Mouse (Mus musculus): ENCODE results near the gene Krt20. TPM values are rescaled to one million over a fixed set of nuclear protein-coding genes. Genes with fewer than 3 reads are reported as not detected.

Gene Krt20
- polyA plus RNA-seq, 1 experiment from 2014 or later = 0.30 TPM

DNA sequence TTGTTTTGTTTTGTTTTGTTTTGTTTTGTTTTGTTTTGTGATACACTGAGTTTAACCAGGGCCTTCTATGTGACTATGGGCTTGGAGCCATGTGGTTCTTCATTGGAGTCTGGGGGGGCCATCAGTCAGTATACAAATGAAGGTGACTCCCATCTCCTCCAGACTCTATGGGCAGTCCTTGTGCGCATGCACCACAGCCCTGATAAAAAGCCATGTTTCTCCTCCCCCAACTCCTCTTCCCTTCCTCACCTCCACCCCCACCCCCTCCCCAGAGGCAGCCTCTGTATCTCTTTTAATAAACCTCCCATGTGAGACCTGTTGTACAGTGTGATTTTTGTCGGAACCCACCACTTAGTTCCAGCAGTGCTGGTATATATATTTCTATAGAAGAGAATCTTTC is 41.3 kb downstream of the Krt20 start:
- Histone ChIP-seq H3K4me3 (ENCODE audit: low read length) (no peak overlapping the region), H3K27ac (ENCODE audit: low read length) (no peak overlapping the region), H3K9me3 (ENCODE audit: control insufficient read depth, low read length) (no peaks in the 10 kb centered on the region), H3K4me1 (replicated peaks; ENCODE audit: control insufficient read depth, insufficient read depth, low read length) (no peaks in the 10 kb centered on the region), H3K36me3 (ENCODE audit: control insufficient read depth, insufficient read depth, low read length) (no peaks in the 10 kb centered on the region), H3K4me2 (ENCODE audit: low read depth, low read length) (no peak overlapping the region), H3K9ac (ENCODE audit: low read length) (no peak overlapping the region), H3K27me3 (ENCODE audit: control insufficient read depth, insufficient read depth, low read depth, low read length) (peaks cover 2% of the 10 kb centered on the region; the same call in 1 of the 2 replicates)
- 88% methylated on average over 2 of the region's 2 CpGs for WGBS
- no peak for ATAC-seq (ENCODE audit: low read depth)

DNA sequence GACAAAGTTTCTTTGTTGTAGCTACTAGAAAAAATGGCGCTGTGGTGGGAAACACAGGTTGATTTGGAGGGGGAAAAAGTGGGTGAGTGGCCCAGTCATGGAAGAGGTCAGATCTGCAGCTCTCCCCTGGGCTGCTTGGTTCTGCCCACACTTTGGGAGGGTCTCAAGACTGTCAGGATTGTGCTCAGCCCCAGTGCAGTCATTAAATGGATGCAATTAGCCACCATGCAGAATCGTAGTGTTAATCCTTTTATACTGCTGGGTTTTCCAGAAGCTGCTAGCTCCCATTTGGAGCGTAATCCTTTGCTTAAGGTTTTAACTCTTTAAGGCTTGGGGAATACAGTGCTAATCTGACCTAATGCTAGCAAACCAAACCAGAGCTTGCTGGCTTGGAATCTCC is 41.9 kb downstream of the Krt20 start:
- ATAC-seq (ENCODE audit: low read depth) = no peak
- H3K9ac ChIP-seq (ENCODE audit: low read length) = no peak overlapping the region
- no peaks in the 10 kb centered on the region for H3K36me3 ChIP-seq (ENCODE audit: control insufficient read depth, insufficient read depth, low read length)
- H3K4me1 ChIP-seq (replicated peaks; ENCODE audit: control insufficient read depth, insufficient read depth, low read length) = no peaks in the 10 kb centered on the region
- WGBS = 46% methylated on average over 3 of the region's 3 CpGs
- no peaks in the 10 kb centered on the region for H3K9me3 ChIP-seq (ENCODE audit: control insufficient read depth, low read length)
- peaks cover 2% of the 10 kb centered on the region; the same call in 1 of the 2 replicates for H3K27me3 ChIP-seq (ENCODE audit: control insufficient read depth, insufficient read depth, low read depth, low read length)
- no peak overlapping the region for H3K27ac ChIP-seq (ENCODE audit: low read length)
- H3K4me2 ChIP-seq (ENCODE audit: low read depth, low read length) = no peak overlapping the region
- no peak overlapping the region for H3K4me3 ChIP-seq (ENCODE audit: low read length)

DNA sequence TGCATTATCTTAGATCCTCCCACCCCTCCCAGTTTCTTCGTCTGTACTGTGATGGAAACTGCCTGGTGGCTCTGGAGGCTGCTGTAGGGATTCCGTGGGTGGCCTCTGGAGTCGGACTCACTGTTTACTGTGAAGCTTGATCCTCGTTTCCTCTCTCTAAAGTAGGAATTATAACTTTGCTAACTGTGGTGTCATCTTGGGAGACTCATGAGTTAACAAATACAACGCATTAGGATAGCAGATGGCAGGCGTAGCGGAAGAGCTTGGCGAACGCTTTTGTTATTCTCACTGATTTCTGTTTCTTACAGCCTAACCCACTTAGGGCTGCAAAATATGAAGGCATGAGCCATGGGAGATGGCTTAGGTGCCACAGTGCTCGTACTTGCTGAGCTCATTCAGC is 45.5 kb downstream of the Krt20 start:
- WGBS = 68% methylated on average over 10 of the region's 10 CpGs
- H3K36me3 ChIP-seq (ENCODE audit: control insufficient read depth, insufficient read depth, low read length) = no peaks in the 10 kb centered on the region
- no peak for ATAC-seq (ENCODE audit: low read depth)
- no peak overlapping the region for H3K9ac ChIP-seq (ENCODE audit: low read length)
- no peak overlapping the region for H3K27ac ChIP-seq (ENCODE audit: low read length)
- no peak overlapping the region for H3K4me2 ChIP-seq (ENCODE audit: low read depth, low read length)
- H3K4me3 ChIP-seq (ENCODE audit: low read length) = no peak overlapping the region
- H3K9me3 ChIP-seq (ENCODE audit: control insufficient read depth, low read length) = no peaks in the 10 kb centered on the region
- H3K4me1 ChIP-seq (replicated peaks; ENCODE audit: control insufficient read depth, insufficient read depth, low read length) = no peaks in the 10 kb centered on the region
- no peaks in the 10 kb centered on the region for H3K27me3 ChIP-seq (ENCODE audit: control insufficient read depth, insufficient read depth, low read depth, low read length)

DNA sequence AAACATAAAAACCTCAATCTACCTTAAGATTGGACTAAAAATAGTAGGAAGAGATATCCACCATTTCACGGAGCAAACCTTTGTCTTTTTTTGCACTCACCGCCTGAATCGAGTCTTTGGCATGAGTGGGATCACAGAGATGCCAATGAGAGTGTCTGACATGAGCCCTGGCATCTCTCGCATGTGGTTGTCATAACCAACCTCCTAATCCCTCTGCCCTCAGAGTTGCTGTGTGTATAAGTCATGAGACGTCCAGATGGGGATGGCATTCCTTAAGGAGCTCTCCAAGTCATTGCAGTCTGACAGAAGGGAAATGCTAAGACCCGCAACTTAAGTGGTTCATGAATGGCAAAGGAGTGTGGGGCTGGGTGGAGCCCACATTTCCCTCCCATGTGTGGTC is 46.6 kb downstream of the Krt20 start:
- no peaks in the 10 kb centered on the region for H3K36me3 ChIP-seq (ENCODE audit: control insufficient read depth, insufficient read depth, low read length)
- no peaks in the 10 kb centered on the region for H3K27me3 ChIP-seq (ENCODE audit: control insufficient read depth, insufficient read depth, low read depth, low read length)
- H3K4me1 ChIP-seq (replicated peaks; ENCODE audit: control insufficient read depth, insufficient read depth, low read length) = peaks cover 5% of the 10 kb centered on the region
- H3K4me3 ChIP-seq (ENCODE audit: low read length) = no peak overlapping the region
- no peak overlapping the region for H3K9ac ChIP-seq (ENCODE audit: low read length)
- no peak for ATAC-seq (ENCODE audit: low read depth)
- no peak overlapping the region for H3K27ac ChIP-seq (ENCODE audit: low read length)
- H3K9me3 ChIP-seq (ENCODE audit: control insufficient read depth, low read length) = no peaks in the 10 kb centered on the region
- 75% methylated on average over 6 of the region's 6 CpGs for WGBS
- no peak overlapping the region for H3K4me2 ChIP-seq (ENCODE audit: low read depth, low read length)

DNA sequence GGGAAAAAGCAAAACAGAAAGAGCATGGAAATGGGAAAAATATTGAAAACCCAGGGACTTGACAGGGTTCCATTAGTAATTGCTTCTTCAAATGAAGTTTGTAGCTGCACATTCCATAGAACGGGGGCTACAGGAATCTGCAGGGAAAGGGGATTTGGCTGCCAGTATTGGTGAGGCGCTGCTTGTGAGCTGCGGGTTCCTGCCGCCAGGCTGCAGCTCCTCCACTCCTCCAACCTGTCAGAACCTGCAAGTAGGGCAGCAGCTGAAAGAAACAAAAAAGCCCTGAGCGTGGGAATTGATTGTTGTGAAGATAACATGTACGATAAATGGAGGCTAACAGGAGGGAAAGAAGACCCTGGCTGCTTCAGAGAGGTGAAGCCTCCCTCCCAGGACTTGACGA is 47.1 kb downstream of the Krt20 start:
- Histone ChIP-seq H3K9ac (ENCODE audit: low read length) (no peak overlapping the region), H3K9me3 (ENCODE audit: control insufficient read depth, low read length) (no peaks in the 10 kb centered on the region), H3K27me3 (ENCODE audit: control insufficient read depth, insufficient read depth, low read depth, low read length) (no peaks in the 10 kb centered on the region), H3K4me3 (ENCODE audit: low read length) (no peak overlapping the region), H3K4me1 (replicated peaks; ENCODE audit: control insufficient read depth, insufficient read depth, low read length) (peaks cover 5% of the 10 kb centered on the region), H3K36me3 (ENCODE audit: control insufficient read depth, insufficient read depth, low read length) (no peaks in the 10 kb centered on the region), H3K4me2 (ENCODE audit: low read depth, low read length) (no peak overlapping the region), H3K27ac (ENCODE audit: low read length) (no peak overlapping the region)
- ATAC-seq (ENCODE audit: low read depth) = no peak
- 60% methylated on average over 7 of the region's 7 CpGs for WGBS

DNA sequence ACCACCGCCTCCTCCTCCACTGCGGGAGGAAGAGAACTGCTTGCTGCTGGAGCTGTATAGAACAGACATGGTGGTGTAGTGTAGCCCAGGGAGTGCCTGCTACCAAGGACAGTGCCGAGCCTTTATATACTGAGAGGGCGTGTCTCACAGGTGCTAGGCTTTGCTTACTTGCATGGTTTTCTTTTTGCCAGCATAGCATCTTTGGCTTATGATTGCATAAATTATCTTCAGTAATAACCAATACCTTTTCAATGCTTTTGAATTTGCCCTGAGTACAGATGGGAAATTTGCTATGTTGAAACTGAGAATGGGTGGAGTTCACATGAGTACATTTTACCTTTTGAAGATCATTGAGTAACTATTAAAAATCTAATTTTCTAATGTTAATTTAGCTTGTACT is 48.7 kb downstream of the Krt20 start, which contains the start of gene Krt10:
TSS of gene Krt10 (minus strand) at position 101 of the 400 bp plus-strand sequence.
- H3K4me3 ChIP-seq (ENCODE audit: low read length) = no peak within 1 kb of the TSS
- no peak within 1 kb of the TSS for H3K9ac ChIP-seq (ENCODE audit: low read length)
- no peak within 1 kb of the TSS for H3K4me2 ChIP-seq (ENCODE audit: low read depth, low read length)
- no peaks in the 10 kb centered on the region for H3K36me3 ChIP-seq (ENCODE audit: control insufficient read depth, insufficient read depth, low read length)
- 78% methylated on average over 4 of the region's 4 CpGs for whole genome bisulfite sequencing
- H3K4me1 ChIP-seq (replicated peaks; ENCODE audit: control insufficient read depth, insufficient read depth, low read length) = peaks cover 5% of the 10 kb centered on the region
- no peak for ATAC-seq (ENCODE audit: low read depth)
- H3K27me3 ChIP-seq (ENCODE audit: control insufficient read depth, insufficient read depth, low read depth, low read length) = no peaks in the 10 kb centered on the region
- H3K9me3 ChIP-seq (ENCODE audit: control insufficient read depth, low read length) = no peaks in the 10 kb centered on the region
- no peak within 1 kb of the TSS for H3K27ac ChIP-seq (ENCODE audit: low read length)

DNA sequence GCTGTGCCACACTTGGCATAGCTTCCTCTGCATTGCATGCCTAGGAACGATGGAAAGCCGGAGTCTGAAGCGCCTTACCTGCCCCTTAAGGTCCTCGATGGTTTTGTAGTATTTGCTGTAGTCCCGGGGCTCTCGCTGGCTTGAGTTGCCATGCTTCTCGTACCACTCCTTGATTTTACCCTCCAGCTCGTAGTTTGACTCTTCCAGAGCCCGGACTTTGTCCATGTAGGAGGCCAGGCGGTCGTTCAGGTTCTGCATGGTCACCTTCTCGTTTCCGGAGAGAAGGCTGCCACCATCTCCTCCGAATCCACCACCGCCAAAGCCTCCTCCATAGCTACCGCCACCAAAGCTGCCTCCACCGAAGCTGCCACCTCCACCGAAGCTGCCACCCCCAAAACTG is 49.3 kb downstream of the Krt20 start:
- Histone ChIP-seq H3K4me2 (ENCODE audit: low read depth, low read length) (no peak overlapping the region), H3K9ac (ENCODE audit: low read length) (no peak overlapping the region), H3K9me3 (ENCODE audit: control insufficient read depth, low read length) (no peaks in the 10 kb centered on the region), H3K4me1 (replicated peaks; ENCODE audit: control insufficient read depth, insufficient read depth, low read length) (peaks cover 5% of the 10 kb centered on the region), H3K36me3 (ENCODE audit: control insufficient read depth, insufficient read depth, low read length) (no peaks in the 10 kb centered on the region), H3K27ac (ENCODE audit: low read length) (no peak overlapping the region), H3K4me3 (ENCODE audit: low read length) (no peak overlapping the region), H3K27me3 (ENCODE audit: control insufficient read depth, insufficient read depth, low read depth, low read length) (no peaks in the 10 kb centered on the region)
- no peak for ATAC-seq (ENCODE audit: low read depth)
- WGBS = 90% methylated on average over 18 of the region's 18 CpGs

DNA sequence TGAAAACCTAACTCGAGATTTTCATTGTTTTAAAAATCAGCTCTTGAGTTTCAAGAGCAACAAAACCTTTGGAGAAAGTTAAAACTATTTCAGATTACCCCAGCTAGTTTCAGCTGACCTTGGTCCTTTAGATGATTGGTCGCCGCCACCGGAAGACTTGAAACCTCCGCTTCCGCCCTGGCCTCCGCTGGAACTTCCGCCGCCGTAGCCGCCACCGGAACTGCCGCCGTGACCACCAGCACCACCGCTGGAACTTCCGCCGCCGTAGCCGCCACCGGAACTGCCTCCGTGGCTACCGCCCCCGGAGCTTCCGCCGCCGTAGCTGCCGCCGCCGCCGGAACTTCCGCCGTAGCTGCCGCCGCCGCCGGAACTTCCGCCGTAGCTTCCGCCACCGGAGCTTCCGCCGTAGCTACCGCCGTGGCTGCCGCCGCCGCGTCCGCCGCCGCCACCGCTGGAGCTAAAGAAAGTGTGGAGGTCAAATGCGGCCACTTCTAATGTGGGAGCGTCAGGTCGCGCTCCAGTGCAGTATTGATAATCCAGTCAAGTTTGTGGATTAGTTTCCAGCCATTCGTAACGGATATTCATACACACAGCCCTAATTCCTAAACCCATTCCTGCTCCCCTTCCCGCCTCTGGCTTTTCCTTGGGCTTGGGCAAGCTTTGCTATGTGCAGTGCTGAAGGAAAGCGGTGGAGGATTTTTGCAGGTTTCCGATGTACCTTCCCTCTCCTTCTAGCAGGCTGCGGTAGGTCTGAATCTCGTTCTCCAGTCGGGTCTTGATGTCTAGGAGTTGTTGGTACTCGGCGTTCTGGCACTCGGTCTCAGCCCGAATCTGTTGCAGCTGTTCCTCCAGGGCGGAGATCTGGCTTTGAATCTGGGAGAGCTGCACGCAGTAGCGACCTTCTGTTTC is 51.9 kb downstream of the Krt20 start:
- peak overlapping the region; percentile 62 for H3K4me3 ChIP-seq (ENCODE audit: low read length)
- peak overlapping the region; percentile 99 for H3K27ac ChIP-seq (ENCODE audit: low read length)
- no peaks in the 10 kb centered on the region for H3K27me3 ChIP-seq (ENCODE audit: control insufficient read depth, insufficient read depth, low read depth, low read length)
- H3K9me3 ChIP-seq (ENCODE audit: control insufficient read depth, low read length) = no peaks in the 10 kb centered on the region
- H3K9ac ChIP-seq (ENCODE audit: low read length) = peak overlapping the region; percentile 82
- peak; percentile 94 for ATAC-seq (ENCODE audit: low read depth)
- WGBS = 1% methylated on average over 71 of the region's 71 CpGs
- H3K36me3 ChIP-seq (ENCODE audit: control insufficient read depth, insufficient read depth, low read length) = no peaks in the 10 kb centered on the region
- peaks cover 5% of the 10 kb centered on the region for H3K4me1 ChIP-seq (replicated peaks; ENCODE audit: control insufficient read depth, insufficient read depth, low read length)
- H3K4me2 ChIP-seq (ENCODE audit: low read depth, low read length) = peak overlapping the region; percentile 78

DNA sequence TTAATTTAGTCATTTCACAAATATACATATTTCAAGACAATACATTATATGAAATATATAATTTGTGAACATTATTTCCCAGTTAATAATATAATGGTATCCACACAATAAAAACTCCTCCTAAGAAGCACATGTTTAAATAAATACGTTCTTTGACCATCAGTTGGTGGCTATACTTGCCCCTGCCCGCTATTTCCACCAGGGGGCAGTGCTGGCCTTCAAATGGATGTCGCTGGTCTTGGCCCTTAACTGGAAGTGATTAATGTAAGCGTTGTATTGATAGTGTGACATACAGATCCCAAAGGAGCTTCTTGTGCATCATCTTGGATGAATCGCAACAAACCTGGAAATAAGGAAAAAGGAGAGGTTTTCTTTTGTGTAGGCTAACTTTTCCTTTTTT is 58.4 kb downstream of the Krt20 start:
- no peak overlapping the region for H3K27ac ChIP-seq (ENCODE audit: low read length)
- no peak overlapping the region for H3K9ac ChIP-seq (ENCODE audit: low read length)
- no peak for ATAC-seq (ENCODE audit: low read depth)
- no peaks in the 10 kb centered on the region for H3K36me3 ChIP-seq (ENCODE audit: control insufficient read depth, insufficient read depth, low read length)
- H3K4me3 ChIP-seq (ENCODE audit: low read length) = no peak overlapping the region
- WGBS = 16% methylated on average over 5 of the region's 5 CpGs
- no peak overlapping the region for H3K4me2 ChIP-seq (ENCODE audit: low read depth, low read length)
- H3K9me3 ChIP-seq (ENCODE audit: control insufficient read depth, low read length) = no peaks in the 10 kb centered on the region
- H3K27me3 ChIP-seq (ENCODE audit: control insufficient read depth, insufficient read depth, low read depth, low read length) = peaks cover 3% of the 10 kb centered on the region; the same call in 1 of the 2 replicates
- no peaks in the 10 kb centered on the region for H3K4me1 ChIP-seq (replicated peaks; ENCODE audit: control insufficient read depth, insufficient read depth, low read length)
